Mouse (Mus musculus): Measurements from ENCODE around the gene Spin2g. TPM values are rescaled to one million over a fixed set of nuclear protein-coding genes. Genes with fewer than 3 reads are reported as not detected.
"Not testable (repeated sequence)": the region's sequence is repeated elsewhere in the genome, so short reads cannot be mapped to it uniquely, and the experiment has no call there.

The Spin2g gene
- polyA plus RNA-seq (2016; fragmentation: Nextera tagmentation; extraction: Ambion mirVana): not detected in 2 replicates

GRCm38 (mm10) chrX:34238633-34239032, at the start of gene Spin2g:
Gene Spin2g (minus strand): TSS chrX:34238733.
- not testable (repeated sequence) for H3K27ac ChIP-seq; H3K27me3 ChIP-seq (ENCODE audit: low read depth, poor library complexity, severe bottlenecking); DNase-seq (ENCODE audit: low spot score); H3K4me1 ChIP-seq; H3K36me3 ChIP-seq; H3K4me3 ChIP-seq; H3K9me3 ChIP-seq (replicated peaks)
- WGBS: 87% methylated on average over 6 of the region's 6 CpGs

Other genes with a start within 250 kb of the Spin2g start
- not detected in 2 replicates for gene Btbd35f9, start 77.2 kb downstream of the Spin2g start, polyA plus RNA-seq (2016; fragmentation: Nextera tagmentation; extraction: Ambion mirVana)
- not detected in 2 replicates for gene Btbd35f8, start 211.8 kb upstream of the Spin2g start, polyA plus RNA-seq (2016; fragmentation: Nextera tagmentation; extraction: Ambion mirVana)